Comparison of ENCODE assay signal across 26 mouse cellular contexts in the genomic region with DNA sequence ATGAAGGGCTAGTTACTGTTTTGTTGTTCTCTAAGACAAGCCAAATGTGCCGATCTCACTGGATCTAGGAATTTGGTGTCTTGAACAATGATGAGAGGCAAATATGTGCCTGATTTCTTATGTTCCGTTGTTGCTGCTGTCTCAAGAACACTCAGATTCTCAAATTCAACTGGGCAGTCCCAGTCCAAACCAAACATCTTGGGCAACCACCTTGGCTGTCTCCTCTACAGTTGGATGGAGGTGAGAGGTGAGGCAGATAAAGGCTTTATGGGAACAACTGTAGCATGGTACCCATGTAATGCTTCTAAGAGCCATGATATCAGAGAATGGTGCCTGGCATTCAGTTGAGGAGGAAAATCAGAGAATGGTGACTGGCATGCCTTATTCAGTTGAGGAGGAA. TPM values are rescaled to one million over a fixed set of nuclear protein-coding genes. Genes with fewer than 3 reads are reported as not detected.
DNase-seq lines count a peak whose midpoint lies in the region; ATAC-seq and TF ChIP-seq lines count a peak whose summit lies in the region.
"Had no signal": no experiment of that assay in that cellular context is flagged by ENCODE, and none has a peak within 500 bp of the region (broad histone marks: within the 10 kb centered on the region; RNA-seq: fewer than 3 reads in every experiment).

No protein-coding gene starts in this region.

- H3K4me2 ChIP-seq in liver, embryonic 15.5 days: no peak overlapping the region
- H3K4me2 ChIP-seq: forebrain, embryonic 13.5 days; heart, embryonic 13.5 days; hindbrain, embryonic 14.5 days had no signal

- peaks cover 39% of the 10 kb centered on the region for H3K4me1 ChIP-seq in liver, adult 2 months (ENCODE audit: control insufficient read depth, insufficient read depth, low read length)
- peaks cover 66% of the 10 kb centered on the region for H3K4me1 ChIP-seq in bone marrow macrophage, adult 2 months (ENCODE audit: control insufficient read depth, insufficient read depth, low read length)
- H3K4me1 ChIP-seq in liver, embryonic 15.5 days (replicated peaks): peaks cover 86% of the 10 kb centered on the region
- peaks cover 8% of the 10 kb centered on the region; the same call in 1 of the 2 replicates for H3K4me1 ChIP-seq in lung, adult 2 months (ENCODE audit: control insufficient read depth, insufficient read depth, low read length)
- H3K4me1 ChIP-seq: forebrain, embryonic 13.5 days had no signal

- TF ChIP-seq CTCF in liver, adult 2 months (IDR thresholded peaks at IDR 0.05; ENCODE audit: low read depth, low read length): no peak
- no peak for TF ChIP-seq CTCF in bone marrow macrophage, adult 2 months (IDR thresholded peaks at IDR 0.05; ENCODE audit: low read depth, low read length)
- no peak for TF ChIP-seq CTCF in lung, adult 2 months (IDR thresholded peaks at IDR 0.05; ENCODE audit: insufficient read depth, low read length)

- no peak for TF ChIP-seq POLR2A in liver, adult 2 months (IDR thresholded peaks at IDR 0.05; ENCODE audit: extremely low read depth, insufficient read depth, low read length)
- TF ChIP-seq POLR2A in bone marrow macrophage, adult 2 months (IDR thresholded peaks at IDR 0.05; ENCODE audit: borderline replicate concordance, low read depth, low read length): no peak
- TF ChIP-seq POLR2A in lung, adult 2 months (IDR thresholded peaks at IDR 0.05; ENCODE audit: borderline replicate concordance, extremely low read depth, low read depth, low read length): no peak

- WGBS in liver, adult 2 months: 57% methylated on average over 2 of the region's 2 CpGs
- WGBS in liver, embryonic 15.5 days (ENCODE audit: insufficient replicate concordance): 93% methylated on average over 2 of the region's 2 CpGs
- WGBS in macrophage (ENCODE audit: missing documents): 100% methylated on average over 2 of the region's 2 CpGs
- 68% methylated on average over 2 of the region's 2 CpGs for WGBS in lung, adult 2 months

- H3K36me3 ChIP-seq in liver, adult 2 months (ENCODE audit: control insufficient read depth, insufficient read depth, low read length): peaks cover 13% of the 10 kb centered on the region
- peaks cover 32% of the 10 kb centered on the region for H3K36me3 ChIP-seq in liver, embryonic 15.5 days (replicated peaks)
- peaks cover 9% of the 10 kb centered on the region; the same call in 1 of the 2 replicates for H3K36me3 ChIP-seq in macrophage (ENCODE audit: inconsistent target)
- H3K36me3 ChIP-seq: heart, embryonic 10.5 days; heart, embryonic 13.5 days had no signal

- no peak for ATAC-seq in liver, embryonic 15.5 days (ENCODE audit: insufficient read depth)
- ATAC-seq in granulocyte monocyte progenitor cell, adult 5-6 weeks (replicated peaks; ENCODE audit: poor library complexity, severe bottlenecking): no peak
- ATAC-seq: activated CD4-positive, CD25-positive, alpha-beta regulatory T cell, adult 4 months; forebrain, embryonic 13.5 days; forebrain, postnatal 0 days; hindbrain, postnatal 0 days had no signal

- H3K79me2 ChIP-seq in liver, adult 2 months (ENCODE audit: control insufficient read depth, insufficient read depth, low read length): peaks cover 37% of the 10 kb centered on the region; the same call in 1 of the 2 replicates
- peaks cover 96% of the 10 kb centered on the region for H3K79me2 ChIP-seq in macrophage (ENCODE audit: inconsistent target)

- H3K27ac ChIP-seq in liver, adult 2 months (replicated peaks; ENCODE audit: insufficient read depth, low read depth, low read length): peak overlapping the region; percentile 69
- H3K27ac ChIP-seq in bone marrow macrophage, adult 2 months (ENCODE audit: insufficient read depth, low read depth, low read length): peak overlapping the region; percentile 68
- H3K27ac ChIP-seq in liver, embryonic 15.5 days (replicated peaks): peak overlapping the region; percentile 100
- peak overlapping the region; percentile 34 for H3K27ac ChIP-seq in macrophage
- H3K27ac ChIP-seq: forebrain, embryonic 10.5 days; forebrain, embryonic 13.5 days; gastrocnemius, adult 2 months; heart, adult 2 months; heart, embryonic 10.5 days; heart, embryonic 13.5 days; hindbrain, embryonic 14.5 days; hindbrain, postnatal 0 days had no signal

- DNase-seq in liver, adult 2 months (ENCODE audit: extremely low read depth, low read depth, low spot score): peak; percentile 75
- DNase-seq in liver: no peak
- no peak for DNase-seq in lung, adult 2 months
- no peak for DNase-seq in layer of hippocampus, postnatal 36 days
- DNase-seq: adrenal gland, postnatal 10 days; adrenal gland, postnatal 36 days; cerebellum, adult 11-12 months; cerebellum, adult 9-10 months; cerebellum, postnatal 14 days; forebrain, postnatal 0 days; gastrocnemius, adult 2 months; gastrocnemius, postnatal 14 days; heart, adult 2 months; heart, postnatal 14 days; heart, postnatal 4 days had no signal

- no peak overlapping the region for H3K4me3 ChIP-seq in liver, adult 2 months (ENCODE audit: insufficient read depth, low read depth, low read length)
- H3K4me3 ChIP-seq in bone marrow macrophage, adult 2 months (ENCODE audit: insufficient read depth, low read length): no peak overlapping the region
- no peak overlapping the region for H3K4me3 ChIP-seq in liver, embryonic 15.5 days (replicated peaks)
- no peak overlapping the region for H3K4me3 ChIP-seq in macrophage (ENCODE audit: inconsistent target)
- H3K4me3 ChIP-seq in lung, adult 2 months (replicated peaks; ENCODE audit: extremely low read depth, low read depth, low read length): no peak overlapping the region
- H3K4me3 ChIP-seq: forebrain, embryonic 10.5 days; forebrain, embryonic 13.5 days; gastrocnemius, adult 2 months; heart, adult 2 months; heart, embryonic 10.5 days; heart, embryonic 13.5 days had no signal

- no peaks in the 10 kb centered on the region for H3K9me3 ChIP-seq in liver, embryonic 15.5 days (replicated peaks)
- H3K9me3 ChIP-seq: forebrain, embryonic 10.5 days; forebrain, embryonic 13.5 days; heart, embryonic 10.5 days; heart, embryonic 13.5 days had no signal

- no peak overlapping the region for H3K9ac ChIP-seq in liver, adult 2 months (ENCODE audit: low read depth, low read length)
- H3K9ac ChIP-seq in liver, embryonic 15.5 days: no peak overlapping the region
- H3K9ac ChIP-seq: forebrain, embryonic 13.5 days; forebrain, postnatal 0 days; heart, embryonic 13.5 days; hindbrain, embryonic 14.5 days had no signal

- no peaks in the 10 kb centered on the region for H3K27me3 ChIP-seq in liver, adult 2 months (ENCODE audit: control insufficient read depth, insufficient read depth, low read length)
- H3K27me3 ChIP-seq in liver, embryonic 15.5 days: no peaks in the 10 kb centered on the region
- H3K27me3 ChIP-seq: forebrain, embryonic 13.5 days; heart, embryonic 13.5 days had no signal

RNA-seq across cellular contexts. Expression of gene Tbc1d2b, which starts 17.4 kb away (rescaled TPM):
- 14.1 and 22.1 TPM in 2 replicates for total RNA-seq in liver, adult 2 months (2014; rRNA removed)
- 12.7 and 16.9 TPM in 2 replicates for polyA plus RNA-seq in liver, adult 2 months (2012; rRNA removed)
- 49.1 and 55.0 TPM in 2 replicates for polyA plus RNA-seq in bone marrow macrophage, adult 2 months (2012; ENCODE audit: insufficient read depth, insufficient read length, missing spikeins)
- polyA plus RNA-seq in liver, embryonic 15.5 days (2015; fragmentation: Nextera tagmentation; extraction: Ambion mirVana): 7.7 and 9.1 TPM in 2 replicates
- 100 to 1,000 TPM; 104 to 459 (median 241) TPM for total RNA-seq in macrophage (2018; cell fraction: chromatin; rRNA removed)
- 100 to 1,000 TPM in 2 of 26 experiments, 10 to 100 TPM in 24; 58.3 to 112 (median 76.4) TPM for total RNA-seq in macrophage (2018; cell fraction: cytosol; rRNA removed)
- total RNA-seq in macrophage (2018; cell fraction: nucleus; rRNA removed): 100 to 1,000 TPM; 110 to 294 (median 189) TPM
- 31.2 to 52.4 TPM (median 52.4 TPM) in 3 replicates for polyA plus RNA-seq in macrophage (2018)
- 40.7 and 46.4 TPM in 2 replicates for polyA plus RNA-seq in lung, adult 2 months (2012; rRNA removed)
- total RNA-seq in layer of hippocampus, postnatal 36 days (2021): 1 to 10 TPM; 9.0 to 9.1 TPM
- total RNA-seq in granulocyte monocyte progenitor cell, adult 5-6 weeks (2014; fragmentation: Nextera tagmentation): 61.2 and 68.0 TPM in 2 replicates
- 48.0 and 51.9 TPM in 2 replicates for total RNA-seq in granulocyte monocyte progenitor cell, adult 5-6 weeks (2017)

Comparison
In these comparisons a context has a peak if more than half of its experiments do, and no peak if none do; other contexts are left out.
1. H3K27ac ChIP-seq: peak in every context shown above with its lines; median percentile 100 in liver, embryonic 15.5 days; 69 in liver, adult 2 months; 68 in bone marrow macrophage, adult 2 months; 34 in macrophage.